Mouse (Mus musculus) G1E (cell line): ENCODE results near the gene E330034G19Rik.

Experiments used
- CTCF ChIP-seq: IDR thresholded peaks from 2 replicates; pipeline ENCODE4 v1.5.1; 2012; ENCODE audit warnings: low read depth, low read length, inconsistent platforms, mixed read lengths
- GATA1 ChIP-seq: IDR thresholded peaks from 2 replicates; pipeline ENCODE4 v1.6.1; 2012; ENCODE audit warnings: borderline replicate concordance, low read length, inconsistent platforms, mixed read lengths
- GATA2 ChIP-seq: IDR thresholded peaks from 2 replicates; pipeline ENCODE4 v1.6.1; 2012; ENCODE audit warnings: low read depth, low read length, inconsistent platforms, borderline replicate concordance
- POLR2AphosphoS5 ChIP-seq: IDR thresholded peaks from 2 replicates; pipeline ENCODE4 v1.6.1; 2012; ENCODE audit warnings: low read depth, low read length, inconsistent platforms; ENCODE audit not compliant: insufficient replicate concordance
- TAL1 ChIP-seq: conservative IDR thresholded peaks from 2 replicates; pipeline ENCODE4 v1.6.1; 2012; ENCODE audit warnings: low read depth, low read length, inconsistent platforms, mixed read lengths

DNA sequence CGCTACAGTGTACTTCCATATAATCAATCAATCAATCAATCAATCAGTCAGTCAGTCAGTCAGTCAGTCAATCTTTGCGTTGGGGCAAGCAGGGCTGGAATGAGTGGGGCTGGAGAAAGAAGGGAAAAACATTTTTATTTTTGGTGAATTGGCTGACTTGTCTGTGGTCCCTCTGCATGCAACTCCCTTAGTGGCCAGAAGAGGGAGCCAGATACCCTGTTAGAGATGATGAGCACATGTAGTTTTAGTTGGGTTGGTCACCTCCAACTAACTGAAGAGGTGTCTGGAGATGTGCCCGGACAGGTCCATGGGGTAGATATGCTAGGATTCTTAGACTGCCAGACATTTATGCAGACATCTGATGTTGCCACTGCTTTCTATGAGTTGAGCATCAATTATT lies 18.1 kb downstream of the E330034G19Rik start:
- no peak for TF ChIP-seq TAL1
- TF ChIP-seq CTCF, result peak; percentile 94
- TF ChIP-seq GATA1, result no peak
- no peak for TF ChIP-seq POLR2AphosphoS5
- TF ChIP-seq GATA2, result no peak
